Mouse (Mus musculus): ENCODE data around the gene Psmd13. TPM values are rescaled to one million over a fixed set of nuclear protein-coding genes. Genes with fewer than 3 reads are reported as not detected.

The Psmd13 gene
- polyA plus RNA-seq, 1 experiment from 2014 or later = 120 TPM

DNA sequence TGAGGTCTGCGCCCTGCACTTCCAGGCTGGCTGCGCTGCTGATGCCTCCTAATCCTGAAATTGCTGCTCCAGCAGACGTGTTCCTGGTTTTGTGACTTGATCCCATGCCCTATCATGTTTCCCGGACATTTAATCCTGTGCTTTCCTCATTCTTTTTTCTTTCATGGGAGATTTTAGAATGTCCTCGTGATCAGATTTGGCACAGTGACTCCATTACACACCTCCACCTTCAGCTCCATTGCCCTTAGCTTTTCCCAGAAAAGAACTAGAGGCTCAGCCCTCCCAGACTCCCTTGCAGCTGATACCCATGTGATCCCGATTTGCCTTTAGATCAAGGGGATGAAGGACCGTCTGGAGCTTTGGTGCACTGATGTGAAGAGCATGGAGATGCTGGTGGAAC is 16.1 kb downstream of the Psmd13 start:
- H3K36me3 ChIP-seq (ENCODE audit: control insufficient read depth, insufficient read depth, low read length) = peaks cover 64% of the 10 kb centered on the region
- WGBS = 78% methylated on average over 7 of the region's 7 CpGs
- H3K27ac ChIP-seq (replicated peaks in 1 of 2; ENCODE audit: control insufficient read depth in 1 of 2, insufficient read depth in 1 of 2, low read depth in 2 of 2, low read length in 2 of 2) = no peak overlapping the region

GRCm38 (mm10) chr7:140899121-140899520 is 17.4 kb downstream of the Psmd13 start:
- H3K27ac ChIP-seq (replicated peaks in 1 of 2; ENCODE audit: control insufficient read depth in 1 of 2, insufficient read depth in 1 of 2, low read depth in 2 of 2, low read length in 2 of 2) = peak overlapping the region in 1 of 2 experiments; percentile 89; a peak in 1 of 4 replicates
- peak overlapping the region; percentile 68 for H3K4me2 ChIP-seq (ENCODE audit: low read length)
- peak overlapping the region in 1 of 2 experiments; percentile 41; a peak in 2 of 4 replicates for H3K4me3 ChIP-seq (ENCODE audit: control insufficient read depth in 1 of 2, insufficient read depth in 1 of 2, low read depth in 1 of 2, low read length in 2 of 2)

More for the DNA sequence above, 16.1 kb downstream of the Psmd13 start:
- H3K9ac ChIP-seq (ENCODE audit: low read length) = no peak overlapping the region
- no peak overlapping the region for H3K4me3 ChIP-seq (ENCODE audit: control insufficient read depth in 1 of 2, insufficient read depth in 1 of 2, low read depth in 1 of 2, low read length in 2 of 2)
- H3K9me3 ChIP-seq (ENCODE audit: control insufficient read depth, low read length) = no peaks in the 10 kb centered on the region
- peaks cover 6 to 8% of the 10 kb centered on the region in 2 experiments for H3K4me1 ChIP-seq (ENCODE audit: control insufficient read depth in 2 of 2, insufficient read depth in 2 of 2, low read length in 2 of 2)
- H3K27me3 ChIP-seq (ENCODE audit: control insufficient read depth, insufficient read depth, low read length) = no peaks in the 10 kb centered on the region
- ATAC-seq (ENCODE audit: insufficient number of reproducible peaks, insufficient read depth, low FRiP score, low read depth) = no peak
- no peak overlapping the region for H3K4me2 ChIP-seq (ENCODE audit: low read length)

GRCm38 (mm10) chr7:140900220-140900619 is 18.5 kb downstream of the Psmd13 start, which contains the start of gene Cox8b:
Gene Cox8b, minus strand, starts transcription at chr7:140900446.
- Histone ChIP-seq H3K27ac (replicated peaks in 1 of 2; ENCODE audit: control insufficient read depth in 1 of 2, insufficient read depth in 1 of 2, low read depth in 2 of 2, low read length in 2 of 2) (peak within 1 kb of the TSS; percentile 67 to 89), H3K9ac (ENCODE audit: low read length) (peak within 1 kb of the TSS; percentile 75), H3K9me3 (ENCODE audit: control insufficient read depth, low read length) (no peaks in the 10 kb centered on the region), H3K4me2 (ENCODE audit: low read length) (peak within 1 kb of the TSS; percentile 68), H3K36me3 (ENCODE audit: control insufficient read depth, insufficient read depth, low read length) (peaks cover 42% of the 10 kb centered on the region), H3K27me3 (ENCODE audit: control insufficient read depth, insufficient read depth, low read length) (no peaks in the 10 kb centered on the region), H3K4me3 (ENCODE audit: control insufficient read depth in 1 of 2, insufficient read depth in 1 of 2, low read depth in 1 of 2, low read length in 2 of 2) (peak within 1 kb of the TSS; percentile 29 to 41), H3K4me1 (ENCODE audit: control insufficient read depth in 2 of 2, insufficient read depth in 2 of 2, low read length in 2 of 2) (peaks cover 6 to 8% of the 10 kb centered on the region in 2 experiments)
- peak; percentile 68 for ATAC-seq (ENCODE audit: insufficient number of reproducible peaks, insufficient read depth, low FRiP score, low read depth)
- WGBS = 35% methylated on average over 10 of the region's 10 CpGs

More at GRCm38 (mm10) chr7:140899121-140899520, 17.4 kb downstream of the Psmd13 start:
- no peaks in the 10 kb centered on the region for H3K27me3 ChIP-seq (ENCODE audit: control insufficient read depth, insufficient read depth, low read length)
- WGBS = 76% methylated on average over 3 of the region's 3 CpGs
- no peak for ATAC-seq (ENCODE audit: insufficient number of reproducible peaks, insufficient read depth, low FRiP score, low read depth)
- H3K4me1 ChIP-seq (ENCODE audit: control insufficient read depth in 2 of 2, insufficient read depth in 2 of 2, low read length in 2 of 2) = peaks cover 6 to 8% of the 10 kb centered on the region in 2 experiments
- H3K36me3 ChIP-seq (ENCODE audit: control insufficient read depth, insufficient read depth, low read length) = peaks cover 52% of the 10 kb centered on the region
- H3K9me3 ChIP-seq (ENCODE audit: control insufficient read depth, low read length) = no peaks in the 10 kb centered on the region
- H3K9ac ChIP-seq (ENCODE audit: low read length) = peak overlapping the region; percentile 75

GRCm38 (mm10) chr7:140902036-140902875 is 20.5 kb downstream of the Psmd13 start:
- Histone ChIP-seq H3K4me1 (ENCODE audit: control insufficient read depth in 2 of 2, insufficient read depth in 2 of 2, low read length in 2 of 2) (peaks cover 6 to 8% of the 10 kb centered on the region in 2 experiments), H3K36me3 (ENCODE audit: control insufficient read depth, insufficient read depth, low read length) (peaks cover 23% of the 10 kb centered on the region), H3K27me3 (ENCODE audit: control insufficient read depth, insufficient read depth, low read length) (no peaks in the 10 kb centered on the region), H3K9me3 (ENCODE audit: control insufficient read depth, low read length) (no peaks in the 10 kb centered on the region), H3K27ac (replicated peaks in 1 of 2; ENCODE audit: control insufficient read depth in 1 of 2, insufficient read depth in 1 of 2, low read depth in 2 of 2, low read length in 2 of 2) (no peak overlapping the region), H3K4me2 (ENCODE audit: low read length) (no peak overlapping the region), H3K9ac (ENCODE audit: low read length) (no peak overlapping the region), H3K4me3 (ENCODE audit: control insufficient read depth in 1 of 2, insufficient read depth in 1 of 2, low read depth in 1 of 2, low read length in 2 of 2) (no peak overlapping the region)
- ATAC-seq (ENCODE audit: insufficient number of reproducible peaks, insufficient read depth, low FRiP score, low read depth) = no peak
- WGBS = 82% methylated on average over 15 of the region's 15 CpGs

GRCm38 (mm10) chr7:140903212-140903611 is 21.4 kb downstream of the Psmd13 start:
- no peak overlapping the region for H3K4me2 ChIP-seq (ENCODE audit: low read length)
- 24% methylated on average over 13 of the region's 13 CpGs for WGBS
- ATAC-seq (ENCODE audit: insufficient number of reproducible peaks, insufficient read depth, low FRiP score, low read depth) = no peak

GRCm38 (mm10) chr7:140905642-140906081 is 23.9 kb downstream of the Psmd13 start:
- Histone ChIP-seq H3K27me3 (ENCODE audit: control insufficient read depth, insufficient read depth, low read length) (no peaks in the 10 kb centered on the region), H3K4me3 (ENCODE audit: control insufficient read depth in 1 of 2, insufficient read depth in 1 of 2, low read depth in 1 of 2, low read length in 2 of 2) (no peak overlapping the region), H3K9ac (ENCODE audit: low read length) (no peak overlapping the region), H3K4me1 (ENCODE audit: control insufficient read depth in 2 of 2, insufficient read depth in 2 of 2, low read length in 2 of 2) (peaks cover 4 to 6% of the 10 kb centered on the region in 2 experiments), H3K27ac (replicated peaks in 1 of 2; ENCODE audit: control insufficient read depth in 1 of 2, insufficient read depth in 1 of 2, low read depth in 2 of 2, low read length in 2 of 2) (no peak overlapping the region), H3K9me3 (ENCODE audit: control insufficient read depth, low read length) (no peaks in the 10 kb centered on the region), H3K4me2 (ENCODE audit: low read length) (no peak overlapping the region), H3K36me3 (ENCODE audit: control insufficient read depth, insufficient read depth, low read length) (no peaks in the 10 kb centered on the region)
- ATAC-seq (ENCODE audit: insufficient number of reproducible peaks, insufficient read depth, low FRiP score, low read depth) = no peak
- WGBS = 24% methylated on average over 2 of the region's 2 CpGs

More at GRCm38 (mm10) chr7:140903212-140903611, 21.4 kb downstream of the Psmd13 start:
- H3K27me3 ChIP-seq (ENCODE audit: control insufficient read depth, insufficient read depth, low read length) = no peaks in the 10 kb centered on the region
- peaks cover 6 to 8% of the 10 kb centered on the region in 2 experiments for H3K4me1 ChIP-seq (ENCODE audit: control insufficient read depth in 2 of 2, insufficient read depth in 2 of 2, low read length in 2 of 2)
- no peaks in the 10 kb centered on the region for H3K9me3 ChIP-seq (ENCODE audit: control insufficient read depth, low read length)
- H3K36me3 ChIP-seq (ENCODE audit: control insufficient read depth, insufficient read depth, low read length) = peaks cover 13% of the 10 kb centered on the region
- H3K27ac ChIP-seq (replicated peaks in 1 of 2; ENCODE audit: control insufficient read depth in 1 of 2, insufficient read depth in 1 of 2, low read depth in 2 of 2, low read length in 2 of 2) = no peak overlapping the region
- no peak overlapping the region for H3K9ac ChIP-seq (ENCODE audit: low read length)
- no peak overlapping the region for H3K4me3 ChIP-seq (ENCODE audit: control insufficient read depth in 1 of 2, insufficient read depth in 1 of 2, low read depth in 1 of 2, low read length in 2 of 2)

- Histone ChIP-seq H3K27me3 (ENCODE audit: control insufficient read depth, insufficient read depth, low read length) (no peaks in the 10 kb centered on the region), H3K27ac (replicated peaks in 1 of 2; ENCODE audit: control insufficient read depth in 1 of 2, insufficient read depth in 1 of 2, low read depth in 2 of 2, low read length in 2 of 2) (no peak overlapping the region), H3K9me3 (ENCODE audit: control insufficient read depth, low read length) (no peaks in the 10 kb centered on the region), H3K4me2 (ENCODE audit: low read length) (no peak overlapping the region), H3K4me1 (ENCODE audit: control insufficient read depth in 2 of 2, insufficient read depth in 2 of 2, low read length in 2 of 2) (no peaks in the 10 kb centered on the region; a peak in 1 of 4 replicates), H3K36me3 (ENCODE audit: control insufficient read depth, insufficient read depth, low read length) (no peaks in the 10 kb centered on the region), H3K9ac (ENCODE audit: low read length) (no peak overlapping the region), H3K4me3 (ENCODE audit: control insufficient read depth in 1 of 2, insufficient read depth in 1 of 2, low read depth in 1 of 2, low read length in 2 of 2) (no peak overlapping the region)
- 72% methylated on average over 13 of the region's 13 CpGs for WGBS
- ATAC-seq (ENCODE audit: insufficient number of reproducible peaks, insufficient read depth, low FRiP score, low read depth) = no peak
Measured at GRCm38 (mm10) chr7:140907131-140907530, 25.4 kb downstream of the Psmd13 start.
